Mouse (Mus musculus): ENCODE measurements around the gene Hbs1l. TPM values are rescaled to one million over a fixed set of nuclear protein-coding genes. Genes with fewer than 3 reads are reported as not detected.

Gene Hbs1l
- polyA plus RNA-seq, 1 experiment = 17.9 TPM

DNA sequence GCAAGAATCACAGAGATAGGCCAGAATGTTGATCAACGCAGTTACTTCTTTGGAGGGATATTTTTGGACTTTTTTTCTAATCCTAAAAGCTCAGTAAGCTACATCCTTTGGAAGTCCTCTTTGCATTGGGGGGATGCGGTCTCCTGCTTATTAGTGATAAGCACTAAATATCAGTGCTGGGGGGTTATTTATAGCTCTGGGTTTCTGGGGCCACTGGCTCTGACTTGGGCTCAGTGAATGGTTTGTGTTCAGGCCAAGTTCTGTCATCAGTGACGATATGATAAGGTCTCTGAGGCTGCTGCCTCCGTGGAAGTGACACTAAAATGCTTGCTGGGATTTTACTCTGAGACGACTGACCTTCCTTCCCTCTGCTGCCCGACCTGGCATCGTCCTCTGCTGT lies 104.3 kb downstream of the Hbs1l start:
- H3K36me3 ChIP-seq (ENCODE audit: control insufficient read depth, insufficient read depth, low read length) = no peaks in the 10 kb centered on the region; the same call in 1 of the 2 replicates
- H3K27ac ChIP-seq (ENCODE audit: insufficient read depth, low read depth, low read length) = no peak overlapping the region; the same call in 1 of the 2 replicates
- no peaks in the 10 kb centered on the region for H3K27me3 ChIP-seq (replicated peaks; ENCODE audit: control insufficient read depth, insufficient read depth, low read length)
- DNase-seq = peak; percentile 49
- 0 out of 2 replicates have a peak, but pooled peaks cover 2% of the 10 kb centered on the region for H3K4me1 ChIP-seq (ENCODE audit: control insufficient read depth, insufficient read depth, low read length)
- 49% methylated on average over 7 of the region's 7 CpGs for WGBS
- H3K4me3 ChIP-seq (ENCODE audit: insufficient read depth, low read depth, low read length) = no peak overlapping the region
- TF ChIP-seq CTCF (conservative IDR thresholded peaks at IDR 0.05; ENCODE audit: insufficient read depth, insufficient read length, low read depth, low read length) (no peak), POLR2A (IDR thresholded peaks at IDR 0.05; ENCODE audit: low read depth, low read length) (no peak)

DNA sequence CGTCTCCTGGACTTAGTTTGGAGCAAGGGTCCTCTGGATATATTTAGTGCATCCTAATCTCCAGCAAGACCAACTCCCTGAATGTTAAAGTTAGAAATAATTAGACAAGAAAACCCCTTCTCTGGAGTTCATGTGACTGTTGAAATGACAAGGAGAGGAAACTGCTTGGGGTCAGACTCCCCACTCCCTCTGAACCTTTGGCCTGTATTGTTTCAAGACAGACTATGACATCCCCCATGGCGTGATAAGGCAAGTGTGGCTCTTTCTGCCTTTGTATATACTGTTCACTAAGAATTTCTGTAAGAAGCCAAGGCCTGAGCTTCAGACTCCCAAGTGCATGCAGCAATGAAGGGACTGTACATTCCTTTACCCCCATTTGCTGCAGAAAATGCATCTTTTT lies 104.7 kb downstream of the Hbs1l start:
- 66% methylated on average over 2 of the region's 2 CpGs for WGBS
- Histone ChIP-seq H3K27me3 (replicated peaks; ENCODE audit: control insufficient read depth, insufficient read depth, low read length) (no peaks in the 10 kb centered on the region), H3K27ac (ENCODE audit: insufficient read depth, low read depth, low read length) (no peak overlapping the region), H3K36me3 (ENCODE audit: control insufficient read depth, insufficient read depth, low read length) (no peaks in the 10 kb centered on the region; the same call in 1 of the 2 replicates), H3K4me1 (ENCODE audit: control insufficient read depth, insufficient read depth, low read length) (0 out of 2 replicates have a peak, but pooled peaks cover 2% of the 10 kb centered on the region), H3K4me3 (ENCODE audit: insufficient read depth, low read depth, low read length) (no peak overlapping the region)
- DNase-seq = peak; percentile 28
- TF ChIP-seq CTCF (conservative IDR thresholded peaks at IDR 0.05; ENCODE audit: insufficient read depth, insufficient read length, low read depth, low read length) (no peak), POLR2A (IDR thresholded peaks at IDR 0.05; ENCODE audit: low read depth, low read length) (no peak)

DNA sequence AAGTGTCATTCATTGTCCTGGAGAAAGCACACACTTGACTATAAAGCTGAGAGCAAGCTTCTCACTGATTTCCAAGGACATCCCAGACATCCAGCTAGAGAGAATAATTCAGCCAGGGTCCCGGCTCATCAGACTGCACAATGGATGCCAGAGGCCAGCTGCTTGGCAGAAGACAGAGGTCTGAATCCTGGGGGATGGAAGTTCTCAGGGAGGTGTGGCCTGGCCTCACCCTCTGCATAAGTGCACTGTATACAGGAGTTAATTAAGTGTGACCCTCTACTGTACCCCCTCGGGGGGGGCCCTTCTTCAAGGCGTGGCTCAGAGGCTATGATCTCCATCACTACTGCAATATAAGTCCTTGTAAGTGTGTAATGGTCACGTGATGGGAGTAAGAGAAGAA lies 105.5 kb downstream of the Hbs1l start:
- Histone ChIP-seq H3K27ac (ENCODE audit: insufficient read depth, low read depth, low read length) (no peak overlapping the region), H3K27me3 (replicated peaks; ENCODE audit: control insufficient read depth, insufficient read depth, low read length) (no peaks in the 10 kb centered on the region), H3K4me1 (ENCODE audit: control insufficient read depth, insufficient read depth, low read length) (0 out of 2 replicates have a peak, but pooled peaks cover 2% of the 10 kb centered on the region), H3K4me3 (ENCODE audit: insufficient read depth, low read depth, low read length) (no peak overlapping the region), H3K36me3 (ENCODE audit: control insufficient read depth, insufficient read depth, low read length) (no peaks in the 10 kb centered on the region; the same call in 1 of the 2 replicates)
- 39% methylated on average over 4 of the region's 4 CpGs for WGBS
- DNase-seq = no peak
- no peak for TF ChIP-seq POLR2A (IDR thresholded peaks at IDR 0.05; ENCODE audit: low read depth, low read length)

DNA sequence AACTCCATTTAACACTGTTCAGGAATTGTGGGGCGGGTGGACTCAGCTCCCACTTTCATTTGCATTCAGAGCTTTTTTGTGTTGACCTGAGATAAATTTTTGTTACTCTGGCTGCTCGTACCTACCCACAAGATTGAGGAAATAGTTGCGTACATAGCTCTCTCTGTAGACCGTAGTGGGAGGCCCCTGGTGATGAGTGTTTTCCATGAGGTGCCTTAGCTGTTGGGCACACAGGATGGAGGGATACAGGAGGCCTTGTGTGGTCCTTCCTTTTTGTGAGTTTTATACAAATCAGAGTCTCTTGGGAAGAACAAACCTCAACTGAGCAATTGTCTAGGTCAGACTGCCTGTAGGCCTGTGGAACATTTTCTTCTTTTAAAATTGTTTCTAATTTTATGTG lies 109.0 kb downstream of the Hbs1l start:
- Histone ChIP-seq H3K4me3 (ENCODE audit: insufficient read depth, low read depth, low read length) (no peak overlapping the region), H3K4me1 (ENCODE audit: control insufficient read depth, insufficient read depth, low read length) (no peaks in the 10 kb centered on the region), H3K27me3 (replicated peaks; ENCODE audit: control insufficient read depth, insufficient read depth, low read length) (no peaks in the 10 kb centered on the region), H3K27ac (ENCODE audit: insufficient read depth, low read depth, low read length) (no peak overlapping the region), H3K36me3 (ENCODE audit: control insufficient read depth, insufficient read depth, low read length) (no peaks in the 10 kb centered on the region)
- WGBS = 95% methylated on average over 4 of the region's 4 CpGs
- no peak for DNase-seq
- no peak for TF ChIP-seq CTCF (conservative IDR thresholded peaks at IDR 0.05; ENCODE audit: insufficient read depth, insufficient read length, low read depth, low read length)
- no peak for TF ChIP-seq POLR2A (IDR thresholded peaks at IDR 0.05; ENCODE audit: low read depth, low read length)

DNA sequence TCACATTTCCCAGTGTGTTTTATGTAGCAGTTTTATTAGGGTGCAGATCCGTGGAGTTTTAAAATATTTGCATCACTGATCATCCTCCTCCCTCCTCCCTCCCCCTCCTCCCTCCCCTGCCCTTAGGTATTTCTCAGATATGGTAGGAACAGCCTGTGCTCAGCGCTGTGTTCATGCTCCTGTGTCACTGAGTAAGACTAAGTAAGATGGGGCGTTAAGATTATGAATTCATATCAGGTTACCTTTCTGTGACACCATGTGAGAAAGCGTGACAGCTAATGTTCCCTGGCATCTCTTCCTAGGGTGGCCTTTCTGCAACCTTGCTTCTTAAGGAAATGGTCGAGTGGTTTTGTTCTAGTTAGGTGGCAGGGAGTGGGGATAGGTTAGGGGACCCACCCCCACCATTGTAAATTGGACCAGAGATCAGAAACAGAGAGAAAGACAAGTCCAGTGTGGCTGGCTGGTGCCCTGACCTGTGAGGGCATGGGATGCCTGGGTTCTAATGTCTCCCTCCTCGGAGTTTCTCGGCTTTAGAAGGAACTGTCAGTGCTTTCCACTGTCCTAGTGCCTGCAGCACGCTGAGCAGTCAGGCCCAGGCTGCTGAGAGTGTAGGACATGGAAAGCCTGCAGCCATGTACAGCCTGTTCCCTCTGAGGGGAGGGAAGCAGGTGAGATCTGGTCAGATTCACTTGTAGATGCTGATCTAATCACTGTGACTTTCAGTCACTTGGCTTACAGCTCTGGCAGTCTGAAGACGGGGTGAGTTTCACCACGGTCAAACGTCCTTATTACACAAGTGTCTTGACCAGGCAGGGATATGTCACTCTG lies 110.1 kb downstream of the Hbs1l start:
- Histone ChIP-seq H3K4me1 (ENCODE audit: control insufficient read depth, insufficient read depth, low read length) (no peaks in the 10 kb centered on the region), H3K27ac (ENCODE audit: insufficient read depth, low read depth, low read length) (peak overlapping the region; percentile 67), H3K4me3 (ENCODE audit: insufficient read depth, low read depth, low read length) (no peak overlapping the region), H3K27me3 (replicated peaks; ENCODE audit: control insufficient read depth, insufficient read depth, low read length) (no peaks in the 10 kb centered on the region), H3K36me3 (ENCODE audit: control insufficient read depth, insufficient read depth, low read length) (no peaks in the 10 kb centered on the region)
- no peak for DNase-seq
- 51% methylated on average over 11 of the region's 11 CpGs for WGBS
- no peak for TF ChIP-seq CTCF (conservative IDR thresholded peaks at IDR 0.05; ENCODE audit: insufficient read depth, insufficient read length, low read depth, low read length)
- TF ChIP-seq POLR2A (IDR thresholded peaks at IDR 0.05; ENCODE audit: low read depth, low read length) = no peak

DNA sequence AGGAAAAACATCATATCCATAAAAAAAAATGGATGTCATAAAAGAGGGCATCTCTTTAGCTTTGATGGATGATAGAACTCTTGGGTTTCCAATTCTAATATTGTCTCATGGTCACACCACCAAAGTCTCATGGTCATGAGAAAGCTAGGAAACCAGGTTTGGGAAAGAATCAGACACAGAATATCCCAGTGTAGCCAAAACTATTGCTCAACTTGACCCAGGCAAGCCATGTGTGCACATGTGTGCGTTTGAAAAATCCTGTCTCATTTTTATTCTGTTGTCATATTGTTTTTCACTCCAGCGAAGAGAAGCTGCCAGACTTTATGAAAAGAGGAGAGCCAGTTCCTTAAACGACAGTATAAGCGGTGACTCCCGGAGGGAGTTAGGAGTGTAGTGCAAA lies 114.9 kb downstream of the Hbs1l start:
- Histone ChIP-seq H3K4me1 (ENCODE audit: control insufficient read depth, insufficient read depth, low read length) (no peaks in the 10 kb centered on the region), H3K4me3 (ENCODE audit: insufficient read depth, low read depth, low read length) (no peak overlapping the region), H3K27me3 (replicated peaks; ENCODE audit: control insufficient read depth, insufficient read depth, low read length) (no peaks in the 10 kb centered on the region), H3K36me3 (ENCODE audit: control insufficient read depth, insufficient read depth, low read length) (no peaks in the 10 kb centered on the region), H3K27ac (ENCODE audit: insufficient read depth, low read depth, low read length) (no peak overlapping the region)
- WGBS = 77% methylated on average over 5 of the region's 5 CpGs
- no peak for DNase-seq
- TF ChIP-seq POLR2A (IDR thresholded peaks at IDR 0.05; ENCODE audit: low read depth, low read length) = no peak
- TF ChIP-seq CTCF (conservative IDR thresholded peaks at IDR 0.05; ENCODE audit: insufficient read depth, insufficient read length, low read depth, low read length) = no peak

DNA sequence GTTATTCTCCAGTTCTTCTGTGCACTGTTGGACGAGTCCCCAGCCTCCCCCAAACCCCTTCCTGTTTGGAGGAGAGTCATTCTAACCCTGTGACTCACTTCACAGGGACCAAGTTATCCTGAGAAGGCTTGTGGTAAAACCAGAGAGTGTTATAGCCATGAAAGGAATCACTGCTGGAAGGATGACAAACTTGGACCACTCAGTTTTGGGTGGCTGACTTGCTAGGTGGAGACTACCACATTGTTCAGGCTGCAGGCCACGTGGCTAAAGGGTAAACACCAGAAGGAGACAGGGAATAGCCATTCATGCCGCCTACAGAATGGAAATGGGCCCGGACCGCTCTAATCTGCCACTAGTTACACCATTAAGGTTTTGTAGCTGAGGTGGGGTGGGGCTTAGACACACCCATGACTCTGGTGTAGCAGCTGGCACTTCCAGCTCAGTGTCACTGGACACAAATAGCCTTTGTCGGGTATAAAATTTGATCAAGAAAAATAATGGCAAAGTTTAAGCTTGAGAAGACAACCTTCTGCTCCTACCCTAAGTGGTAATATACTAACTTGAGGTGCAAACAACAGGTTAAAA lies 115.9 kb downstream of the Hbs1l start:
- H3K4me3 ChIP-seq (ENCODE audit: insufficient read depth, low read depth, low read length) = no peak overlapping the region
- no peaks in the 10 kb centered on the region for H3K27me3 ChIP-seq (replicated peaks; ENCODE audit: control insufficient read depth, insufficient read depth, low read length)
- no peak overlapping the region for H3K27ac ChIP-seq (ENCODE audit: insufficient read depth, low read depth, low read length)
- WGBS = 71% methylated on average over 6 of the region's 6 CpGs
- TF ChIP-seq POLR2A (IDR thresholded peaks at IDR 0.05; ENCODE audit: low read depth, low read length) = no peak
- no peak for TF ChIP-seq CTCF (conservative IDR thresholded peaks at IDR 0.05; ENCODE audit: insufficient read depth, insufficient read length, low read depth, low read length)
- DNase-seq = no peak
- H3K4me1 ChIP-seq (ENCODE audit: control insufficient read depth, insufficient read depth, low read length) = no peaks in the 10 kb centered on the region
- H3K36me3 ChIP-seq (ENCODE audit: control insufficient read depth, insufficient read depth, low read length) = no peaks in the 10 kb centered on the region

All from kidney, adult 2 months (tissue).